Mouse (Mus musculus) intestine, postnatal 0 days (tissue): ENCODE data around the gene Vwa5b1. TPM values are rescaled to one million over a fixed set of nuclear protein-coding genes. Genes with fewer than 3 reads are reported as not detected.

ENCODE experiments used
- ATAC-seq: fragments of 200-750 bp; cut with Nextera tagmentation; 2 replicates; pipeline ENCODE4 v1.8.0; 2017; ENCODE audit warnings: mild to moderate bottlenecking, moderate TSS enrichment, moderate library complexity
- H3K27ac ChIP-seq: fragments of 300-500 bp; sonication (generic); 2 replicates; pipeline ENCODE4 v1.5.1; 2014; ENCODE audit warnings: mild to moderate bottlenecking, low read depth, low read length, moderate library complexity
- H3K27me3 ChIP-seq: fragments of 300-500 bp; sonication (generic); replicated peaks from 2 replicates; pipeline ENCODE4 v1.6.1; 2014; ENCODE audit warnings: low read length, mixed read lengths; ENCODE audit not compliant: control insufficient read depth, insufficient read depth
- H3K36me3 ChIP-seq: fragments of 300-500 bp; sonication (generic); 2 replicates; pipeline ENCODE4 v1.6.1; 2014; ENCODE audit warnings: mild to moderate bottlenecking, moderate library complexity; ENCODE audit not compliant: control insufficient read depth, insufficient read depth
- H3K4me1 ChIP-seq: fragments of 300-500 bp; sonication (generic); replicated peaks from 2 replicates; pipeline ENCODE4 v1.6.1; 2014; ENCODE audit warnings: antibody characterized with exemption, low read length, mixed read lengths; ENCODE audit not compliant: control insufficient read depth, insufficient read depth
- H3K4me2 ChIP-seq: fragments of 300-500 bp; sonication (generic); replicated peaks from 2 replicates; pipeline ENCODE4 v1.6.1; 2014; ENCODE audit warnings: low read depth, mild to moderate bottlenecking, moderate library complexity
- H3K4me3 ChIP-seq: fragments of 300-500 bp; sonication (generic); 2 replicates; pipeline ENCODE4 v1.5.1; 2014; ENCODE audit warnings: low read depth, low read length
- H3K9ac ChIP-seq: fragments of 300-500 bp; sonication (generic); 2 replicates; pipeline ENCODE4 v1.6.1; 2014; ENCODE audit warnings: mild to moderate bottlenecking, low read depth, low read length
- H3K9me3 ChIP-seq: fragments of 300-500 bp; sonication (generic); 2 replicates; pipeline ENCODE4 v1.6.1; 2016; ENCODE audit warnings: mixed run types; ENCODE audit not compliant: control insufficient read depth
- CTCF ChIP-seq: sonication (generic); IDR thresholded peaks from 2 replicates; pipeline ENCODE4 v1.5.1; 2016; ENCODE audit warnings: low read depth, mild to moderate bottlenecking, control low read depth, antibody characterized with exemption, moderate library complexity
- WGBS: fragments of 180-500 bp; shearing (Covaris S2); extraction: QIAGEN DNeasy Blood & Tissue Kit; methylation state at CpG from one replicate; pipeline ENCODE4 v1.1.7; 2014; 5-methylcytosine and 5-hydroxymethylcytosine counted together
- polyA plus RNA-seq: library from polyadenylated mRNA; unstranded; fragments of >200 nt; fragmentation: Nextera tagmentation; extraction: Ambion mirVana; gene quantifications from 2 replicates; pipeline ENCODE4 v1.2.1, GENCODE M21; 2015

The Vwa5b1 gene
- polyA plus RNA-seq, 1 experiment from 2014 or later = 0.16 TPM

- Histone ChIP-seq H3K4me3 (no peak overlapping the region), H3K27me3 (peaks cover 5% of the 10 kb centered on the region; the same call in 1 of the 2 replicates), H3K27ac (no peak overlapping the region), H3K36me3 (no peaks in the 10 kb centered on the region), H3K9me3 (no peaks in the 10 kb centered on the region), H3K4me1 (no peaks in the 10 kb centered on the region), H3K9ac (no peak overlapping the region), H3K4me2 (no peak overlapping the region)
- no peak for ATAC-seq
- TF ChIP-seq CTCF = no peak
- WGBS = 70% methylated on average over 8 of the region's 8 CpGs
These were observed 82.2 kb downstream of the Vwa5b1 start for GRCm38 (mm10) chr4:138553516-138553933.

DNA sequence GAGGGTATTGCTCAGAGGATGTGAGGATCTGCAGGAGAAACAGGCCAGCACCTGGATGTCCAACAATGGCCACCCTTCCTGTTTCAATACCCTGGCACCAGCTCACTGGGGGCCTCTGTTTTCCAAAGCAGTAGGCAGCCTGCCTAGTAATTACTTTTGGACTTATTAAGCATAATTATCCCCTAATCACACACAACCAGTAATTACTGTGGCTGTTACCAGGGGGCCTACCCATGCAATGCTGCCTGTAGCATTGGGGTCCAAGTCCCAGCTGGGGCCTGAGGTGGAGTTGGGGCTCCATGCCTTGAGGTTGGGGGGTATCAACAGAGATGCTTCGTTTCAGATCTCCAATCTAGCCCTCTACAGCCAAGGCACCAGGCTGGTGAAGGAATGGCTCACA is 82.6 kb downstream of the Vwa5b1 start:
- no peak for ATAC-seq

GRCm38 (mm10) chr4:138551601-138552000 is 84.1 kb downstream of the Vwa5b1 start:
- Histone ChIP-seq H3K4me2 (no peak overlapping the region), H3K9ac (no peak overlapping the region), H3K27ac (no peak overlapping the region), H3K36me3 (no peaks in the 10 kb centered on the region), H3K9me3 (no peaks in the 10 kb centered on the region), H3K4me1 (no peaks in the 10 kb centered on the region), H3K27me3 (peaks cover 1% of the 10 kb centered on the region; the same call in 1 of the 2 replicates), H3K4me3 (no peak overlapping the region)
- no peak for TF ChIP-seq CTCF
- no peak for ATAC-seq
- WGBS = 84% methylated on average over 5 of the region's 5 CpGs

More for the DNA sequence above, 82.6 kb downstream of the Vwa5b1 start:
- no peaks in the 10 kb centered on the region for H3K4me1 ChIP-seq
- 63% methylated on average over 1 of the region's 1 CpGs for WGBS
- no peak overlapping the region for H3K27ac ChIP-seq
- no peak overlapping the region for H3K4me3 ChIP-seq
- peaks cover 5% of the 10 kb centered on the region; the same call in 1 of the 2 replicates for H3K27me3 ChIP-seq
- H3K4me2 ChIP-seq = no peak overlapping the region
- no peaks in the 10 kb centered on the region for H3K9me3 ChIP-seq
- no peaks in the 10 kb centered on the region for H3K36me3 ChIP-seq
- H3K9ac ChIP-seq = no peak overlapping the region
- TF ChIP-seq CTCF = no peak

DNA sequence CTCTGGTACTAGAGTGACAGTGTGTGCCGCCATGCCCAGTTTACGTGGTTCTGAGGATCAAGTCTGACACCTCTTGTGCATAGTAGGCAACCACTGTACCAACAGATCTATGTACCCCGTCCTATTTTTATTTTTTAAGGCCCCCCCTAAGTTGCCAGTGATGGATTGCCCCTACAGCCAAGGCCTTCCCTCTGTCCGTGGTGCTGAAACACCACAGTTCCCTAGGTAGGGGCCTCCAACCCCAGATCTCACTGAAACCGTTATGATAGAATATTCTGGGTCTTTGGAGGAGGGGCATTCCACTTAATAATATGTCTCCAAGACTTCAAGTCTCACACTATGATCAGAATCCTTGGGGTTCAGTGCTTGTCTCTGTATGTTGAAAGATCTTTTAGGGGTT is 85.1 kb downstream of the Vwa5b1 start:
- no peak for TF ChIP-seq CTCF
- WGBS = 54% methylated on average over 5 of the region's 5 CpGs
- H3K4me1 ChIP-seq = no peaks in the 10 kb centered on the region

GRCm38 (mm10) chr4:138548960-138549359 is 86.7 kb downstream of the Vwa5b1 start:
- no peak for ATAC-seq
- no peak overlapping the region for H3K4me3 ChIP-seq

More for the DNA sequence above, 85.1 kb downstream of the Vwa5b1 start:
- H3K27me3 ChIP-seq = no peaks in the 10 kb centered on the region
- H3K9me3 ChIP-seq = no peaks in the 10 kb centered on the region
- no peaks in the 10 kb centered on the region for H3K36me3 ChIP-seq
- no peak overlapping the region for H3K9ac ChIP-seq
- H3K27ac ChIP-seq = no peak overlapping the region
- no peak overlapping the region for H3K4me2 ChIP-seq
- H3K4me3 ChIP-seq = no peak overlapping the region
- ATAC-seq = no peak

GRCm38 (mm10) chr4:138548124-138548561 is 87.5 kb downstream of the Vwa5b1 start:
- no peaks in the 10 kb centered on the region for H3K9me3 ChIP-seq

More at GRCm38 (mm10) chr4:138548960-138549359, 86.7 kb downstream of the Vwa5b1 start:
- Histone ChIP-seq H3K9me3 (no peaks in the 10 kb centered on the region), H3K9ac (no peak overlapping the region), H3K4me1 (no peaks in the 10 kb centered on the region), H3K36me3 (no peaks in the 10 kb centered on the region), H3K27me3 (no peaks in the 10 kb centered on the region), H3K27ac (no peak overlapping the region), H3K4me2 (no peak overlapping the region)
- no peak for TF ChIP-seq CTCF
- WGBS = 79% methylated on average over 4 of the region's 4 CpGs

DNA sequence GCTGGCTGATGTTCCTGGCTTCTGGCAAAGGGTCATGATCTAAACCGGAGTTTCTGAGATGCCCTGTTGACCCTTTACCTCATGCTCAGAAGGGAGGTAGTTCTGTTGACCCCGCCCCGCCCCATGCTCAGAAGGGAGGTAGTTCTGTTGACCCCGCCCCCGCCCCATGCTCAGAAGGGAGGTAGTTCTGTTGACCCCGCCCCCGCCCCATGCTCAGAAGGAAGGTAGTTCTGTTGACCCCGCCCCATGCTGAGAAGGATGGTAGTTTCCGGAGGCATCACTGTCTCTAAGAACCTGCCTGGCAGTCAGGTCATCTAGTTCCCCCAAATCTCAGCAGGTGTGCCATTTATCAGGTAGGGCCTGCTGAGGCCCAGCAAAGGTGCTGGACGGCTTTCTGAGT is 88.1 kb downstream of the Vwa5b1 start:
- Histone ChIP-seq H3K27ac (no peak overlapping the region), H3K36me3 (no peaks in the 10 kb centered on the region), H3K27me3 (no peaks in the 10 kb centered on the region), H3K4me3 (no peak overlapping the region), H3K9ac (no peak overlapping the region), H3K9me3 (no peaks in the 10 kb centered on the region), H3K4me2 (no peak overlapping the region), H3K4me1 (no peaks in the 10 kb centered on the region)
- ATAC-seq = no peak
- WGBS = 23% methylated on average over 10 of the region's 10 CpGs
- no peak for TF ChIP-seq CTCF

More at GRCm38 (mm10) chr4:138548124-138548561, 87.5 kb downstream of the Vwa5b1 start:
- Histone ChIP-seq H3K4me1 (no peaks in the 10 kb centered on the region), H3K4me3 (no peak overlapping the region), H3K27me3 (no peaks in the 10 kb centered on the region), H3K4me2 (no peak overlapping the region), H3K9ac (no peak overlapping the region), H3K36me3 (no peaks in the 10 kb centered on the region), H3K27ac (no peak overlapping the region)
- WGBS = 26% methylated on average over 10 of the region's 10 CpGs
- TF ChIP-seq CTCF = no peak
- ATAC-seq = no peak
